Mouse (Mus musculus): ENCODE data around the gene Nup85.
"Not testable (repeated sequence)": the region's sequence is repeated elsewhere in the genome, so short reads cannot be mapped to it uniquely, and the experiment has no call there.

Gene Nup85

DNA sequence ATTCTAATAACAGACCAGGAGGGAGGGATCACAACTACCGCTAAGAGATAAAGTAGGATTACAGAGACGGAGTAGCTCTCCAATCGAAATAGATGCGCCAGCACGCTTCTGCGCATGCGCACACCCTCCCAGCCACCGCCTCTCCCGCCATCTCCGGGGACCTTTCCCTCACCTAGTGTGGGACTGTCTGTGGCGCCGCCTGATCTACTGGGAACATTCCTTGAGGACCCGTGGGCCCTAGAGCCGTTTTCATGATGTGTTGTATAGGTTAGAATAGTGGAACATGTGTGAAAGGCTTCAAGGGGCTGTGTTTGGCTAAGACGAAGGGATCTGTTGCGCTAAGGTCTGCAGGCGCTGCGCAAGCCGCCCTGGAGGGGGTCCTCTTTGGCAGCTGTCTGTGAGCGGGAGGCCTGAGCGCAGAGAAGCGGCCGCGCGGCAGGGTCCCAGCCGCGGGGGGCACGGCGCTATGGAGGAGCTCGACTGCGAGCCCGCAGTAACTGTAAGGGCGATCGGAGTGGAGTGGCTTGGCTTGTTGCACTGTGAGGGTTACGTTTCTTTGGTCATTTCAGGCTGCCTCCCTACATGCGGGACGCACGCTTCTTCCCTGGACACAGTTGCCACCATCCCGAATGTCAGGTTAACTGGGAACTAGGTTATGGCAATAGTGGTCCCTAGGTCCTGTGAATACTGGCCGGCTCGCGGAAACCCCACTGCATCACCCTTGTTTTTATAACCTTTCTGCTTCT lies at the start of gene Nup85:
Gene Nup85 (plus strand): TSS at position 371 of the 746 bp plus-strand sequence.
- peak; percentile 97 for DNase-seq

DNA sequence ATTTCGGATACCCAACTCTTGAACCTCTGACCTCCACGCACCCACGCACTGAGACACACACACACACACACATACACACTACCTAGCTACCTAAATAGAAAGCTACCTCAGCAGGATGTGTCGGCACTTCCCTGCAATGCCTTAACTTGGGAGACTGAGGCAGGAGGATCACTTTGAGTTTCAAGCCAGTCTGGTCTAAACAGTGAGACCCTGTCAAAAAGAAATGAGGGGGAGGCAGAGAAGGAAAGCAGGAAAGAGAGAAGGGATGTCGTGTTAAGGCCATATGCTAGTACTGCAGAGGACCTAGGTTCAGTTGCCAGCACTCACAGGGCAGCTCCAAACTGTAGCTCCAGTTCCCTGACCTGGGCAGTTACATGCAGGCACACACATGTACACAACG lies 49.2 kb upstream of the Nup85 start:
- no peak for DNase-seq

DNA sequence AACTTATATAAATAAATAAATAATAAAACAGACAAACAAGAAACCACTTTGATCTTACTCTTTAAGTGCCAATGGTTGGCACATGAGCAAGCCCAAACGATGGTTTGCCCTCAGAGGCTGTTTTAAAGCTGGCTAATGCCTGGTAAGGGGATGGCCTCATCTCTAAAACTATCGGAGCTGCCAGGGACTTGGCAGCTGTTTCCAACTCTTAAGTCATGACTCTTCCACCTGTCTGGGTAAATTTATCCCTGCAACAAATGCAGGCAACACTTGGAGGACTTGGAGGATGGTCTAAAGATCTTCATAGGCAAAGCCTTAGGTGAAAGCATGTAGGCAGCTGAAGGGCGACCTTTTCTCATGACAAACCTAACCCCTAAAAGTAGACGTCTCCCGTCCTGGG lies 47.3 kb upstream of the Nup85 start:
- no peak for DNase-seq

DNA sequence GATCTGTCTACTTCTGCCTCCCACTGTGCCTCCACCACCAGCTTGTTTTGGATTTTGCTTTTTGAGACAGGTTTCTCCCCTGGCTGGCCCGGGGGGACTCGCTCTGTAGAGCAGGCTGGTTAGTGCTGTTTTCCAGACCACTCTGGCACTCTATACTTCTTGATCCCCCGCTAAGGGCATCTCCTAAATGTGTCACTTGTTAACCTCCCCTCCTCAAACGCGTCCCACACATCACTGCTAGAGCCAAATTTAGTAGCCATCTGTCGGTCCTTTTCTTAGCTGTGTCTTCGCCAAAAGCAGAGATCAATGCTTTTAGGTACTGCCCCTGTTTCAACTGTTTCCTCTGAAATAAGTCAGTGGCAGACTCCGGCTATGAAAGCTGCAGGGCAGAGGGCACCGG lies 45.5 kb upstream of the Nup85 start:
- DNase-seq, result no peak

DNA sequence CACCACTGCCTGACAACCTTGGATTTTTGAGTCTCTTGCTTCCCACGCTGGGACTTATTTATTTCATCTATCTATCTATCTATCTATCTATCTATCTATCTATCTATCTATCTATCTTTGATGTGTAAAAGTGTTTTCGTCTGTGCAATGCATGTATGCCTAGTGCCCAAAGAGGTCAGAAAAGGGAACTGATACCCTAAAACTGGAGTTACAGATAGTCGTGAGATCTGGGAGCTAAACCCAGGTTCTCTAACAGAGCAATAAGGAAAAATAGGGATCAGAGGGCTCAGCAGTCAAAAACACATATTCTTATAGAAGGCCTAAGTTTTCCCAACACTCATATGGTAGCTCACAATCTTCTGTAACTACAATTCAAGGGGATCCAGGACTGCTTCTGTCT lies 44.7 kb upstream of the Nup85 start:
- DNase-seq, result no peak

DNA sequence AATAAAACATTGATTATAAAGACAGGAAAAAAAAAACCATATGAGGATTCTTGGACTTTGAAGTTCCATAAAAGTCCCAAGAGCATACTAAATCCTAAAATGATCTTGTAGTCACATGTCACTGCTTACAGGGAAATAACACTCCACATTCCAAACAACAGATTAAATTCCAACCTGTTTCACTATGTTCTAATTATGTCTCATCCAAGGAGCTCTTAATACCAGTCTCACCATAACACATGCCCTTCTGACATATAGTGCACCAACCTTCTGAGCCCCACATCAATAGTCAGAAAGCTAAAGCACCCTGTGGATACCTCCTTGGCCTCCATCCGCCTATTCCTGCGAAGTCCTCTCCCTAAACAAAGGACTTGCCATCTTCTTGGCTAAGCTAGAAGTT lies 44.0 kb upstream of the Nup85 start:
- DNase-seq, result no peak

DNA sequence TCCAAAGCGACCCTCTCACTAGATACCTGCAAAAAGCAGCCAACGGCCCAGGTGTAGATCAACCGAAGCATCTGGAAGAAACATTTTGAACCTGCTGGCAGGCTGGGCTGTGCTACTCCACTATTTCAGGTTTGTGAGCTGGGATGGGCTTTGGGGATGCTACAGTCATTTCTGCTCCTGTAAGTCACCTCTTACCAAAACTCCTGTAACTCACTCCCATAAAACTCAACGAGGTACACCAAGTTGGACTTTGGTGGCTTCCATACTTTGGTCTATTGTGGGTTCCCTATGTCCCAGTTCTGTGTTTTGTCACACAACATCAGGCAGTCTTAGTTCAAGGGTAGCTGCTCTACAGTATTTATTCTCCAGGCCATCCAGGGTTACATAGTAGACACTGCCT lies 43.2 kb upstream of the Nup85 start:
- no peak for DNase-seq

DNA sequence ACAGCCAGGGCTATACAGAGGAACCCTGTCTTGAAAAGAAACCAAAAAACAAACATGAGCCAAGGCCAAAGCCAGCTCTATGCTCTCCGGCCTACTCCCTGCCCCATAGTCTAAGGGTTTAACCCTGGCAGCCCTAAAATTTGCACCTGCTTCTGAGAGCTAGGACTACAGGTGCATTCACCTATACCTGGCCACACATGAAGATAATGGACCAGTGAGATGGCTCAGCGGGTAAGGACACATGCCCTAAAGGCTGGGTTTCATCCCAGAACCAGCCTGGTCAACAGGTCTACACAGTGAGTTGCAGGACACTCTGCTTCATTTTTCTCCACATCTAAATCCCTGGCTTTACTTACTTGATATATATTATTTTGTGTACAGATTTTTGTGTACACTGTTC lies 42.0 kb upstream of the Nup85 start:
- no peak for DNase-seq

DNA sequence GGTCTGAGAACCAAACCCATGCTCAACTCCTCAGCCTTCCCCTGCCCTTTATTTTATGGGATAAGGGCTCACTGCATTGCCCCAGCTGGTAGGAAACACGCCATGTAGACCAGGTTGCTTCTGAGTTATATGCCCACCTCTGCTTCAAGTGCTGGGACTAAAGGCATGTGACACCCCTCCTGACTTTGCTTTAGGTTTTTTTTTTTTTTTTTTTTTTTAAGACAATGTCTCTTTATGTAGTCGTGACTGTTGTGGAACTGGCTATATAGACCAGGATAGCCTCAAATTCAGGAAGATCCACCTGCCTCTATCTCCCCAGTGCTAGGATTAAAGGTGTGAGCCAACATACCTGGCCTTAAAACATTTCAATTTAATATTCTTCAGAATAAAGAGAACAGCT lies 41.5 kb upstream of the Nup85 start:
- no peak for DNase-seq

DNA sequence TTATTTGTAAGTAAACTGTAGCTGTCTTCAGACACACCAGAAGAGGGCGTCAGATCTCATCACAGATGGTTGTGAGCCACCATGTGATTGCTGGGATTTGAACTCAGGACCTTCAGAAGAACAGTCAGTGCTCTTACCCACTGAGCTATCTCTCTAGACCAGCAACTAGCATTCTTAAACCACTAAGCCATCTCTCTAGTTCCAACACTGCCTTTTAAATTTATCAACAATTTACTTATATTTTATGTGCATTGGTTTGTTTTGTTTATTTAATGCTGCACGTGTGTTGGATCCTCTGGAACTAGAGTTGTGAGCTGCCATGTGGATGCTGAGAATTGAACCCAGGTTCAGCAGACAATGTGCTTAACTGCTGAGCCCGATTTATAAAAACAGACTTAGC lies 37.8 kb upstream of the Nup85 start:
- not testable (repeated sequence) for DNase-seq

DNA sequence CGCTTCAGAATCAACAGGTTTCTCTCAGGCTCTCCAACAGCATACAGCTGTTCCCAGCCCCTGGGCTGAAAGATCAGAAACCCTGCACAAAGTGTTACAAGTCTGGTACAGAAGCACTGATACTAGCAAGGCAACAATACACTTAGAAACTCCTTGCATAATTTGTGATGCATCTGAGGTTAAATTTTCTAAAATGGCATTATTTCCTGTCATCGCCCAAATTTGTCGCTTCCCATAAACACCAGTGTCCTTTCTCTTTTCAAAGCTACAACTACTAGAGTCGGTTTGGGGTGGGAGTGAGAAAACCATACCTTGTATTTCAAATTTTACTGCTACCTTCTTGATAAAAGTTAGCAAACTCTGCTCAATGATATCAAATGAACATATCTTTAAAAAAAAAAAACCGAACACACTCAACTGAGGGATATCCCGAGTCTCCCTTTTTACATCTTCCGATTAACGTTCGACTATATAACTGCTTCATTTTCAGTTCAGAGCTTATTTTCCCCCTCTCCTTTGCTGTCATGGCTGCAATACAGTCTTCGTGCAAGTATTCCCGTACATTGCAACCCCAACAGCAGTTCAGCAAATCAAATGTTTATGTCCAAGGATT lies 29.4 kb upstream of the Nup85 start:
- peak; percentile 23 for DNase-seq

DNA sequence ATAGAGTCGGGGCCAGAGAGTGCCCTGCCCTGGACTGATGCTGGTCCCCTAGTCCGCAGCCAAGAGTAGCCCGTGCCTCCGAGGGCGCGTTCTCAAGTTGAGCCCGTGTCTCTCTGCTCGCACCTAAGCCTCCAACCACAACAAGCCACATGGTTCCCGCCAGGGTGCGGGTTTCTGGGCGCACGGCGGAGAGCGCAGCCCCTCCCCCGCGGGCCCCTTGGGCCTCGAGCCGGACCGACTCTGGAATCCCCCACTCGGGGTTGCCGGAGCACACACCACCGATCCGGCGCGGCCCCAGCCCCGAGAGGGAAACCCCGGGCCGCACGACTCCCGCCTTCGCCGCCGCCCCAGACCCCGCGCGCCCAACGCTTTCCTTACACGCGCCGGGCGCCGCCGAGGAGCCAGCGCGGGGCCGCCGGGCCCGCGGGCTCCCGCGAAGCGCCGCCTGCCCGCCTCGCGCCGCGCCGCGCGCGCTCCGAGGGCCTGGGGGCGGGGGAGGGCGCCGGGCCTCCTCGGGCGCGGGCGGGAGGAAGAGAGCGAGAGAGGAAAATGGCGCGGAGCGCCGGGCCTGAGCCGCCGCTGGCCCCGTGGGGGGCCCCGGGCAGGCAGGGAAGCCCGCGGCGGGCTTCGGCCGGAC lies 28.7 kb upstream of the Nup85 start:
- peak; percentile 80 for DNase-seq

DNA sequence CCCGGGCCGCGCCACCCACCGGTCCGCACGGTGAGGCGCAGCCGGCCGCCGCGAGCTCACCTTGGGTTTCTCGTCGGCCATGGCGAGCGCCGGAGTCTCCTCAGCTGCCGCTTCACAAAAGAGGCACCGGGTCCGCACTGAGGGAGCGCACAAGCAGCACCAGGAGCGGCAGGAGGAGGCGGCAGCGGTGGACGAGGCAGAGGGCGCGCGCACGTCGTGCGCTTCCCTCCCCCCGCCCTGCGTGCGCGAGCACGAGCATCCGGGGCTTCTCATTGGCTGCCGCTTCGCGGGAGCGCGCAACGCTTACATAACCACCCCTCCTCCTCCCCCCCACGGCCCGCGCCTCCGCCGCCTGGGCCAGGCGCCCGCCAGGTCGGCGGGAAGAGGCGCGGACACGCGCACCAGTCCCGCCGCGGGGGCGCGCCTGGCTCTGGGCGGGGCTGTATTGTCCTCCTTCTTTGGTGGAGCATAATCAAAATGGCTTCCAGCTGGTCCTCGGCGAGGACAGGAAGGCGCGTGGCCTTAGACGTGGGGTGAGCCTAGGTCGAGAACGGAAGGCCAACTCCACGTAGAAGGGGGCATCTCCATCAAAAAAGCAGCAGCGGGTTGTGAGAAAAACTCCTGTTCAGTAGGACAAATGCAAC lies 28.1 kb upstream of the Nup85 start, which contains the start of gene Sumo2:
Gene Sumo2 (minus strand): TSS at position 239 of the 644 bp plus-strand sequence.
- DNase-seq, result peak; percentile 100

DNA sequence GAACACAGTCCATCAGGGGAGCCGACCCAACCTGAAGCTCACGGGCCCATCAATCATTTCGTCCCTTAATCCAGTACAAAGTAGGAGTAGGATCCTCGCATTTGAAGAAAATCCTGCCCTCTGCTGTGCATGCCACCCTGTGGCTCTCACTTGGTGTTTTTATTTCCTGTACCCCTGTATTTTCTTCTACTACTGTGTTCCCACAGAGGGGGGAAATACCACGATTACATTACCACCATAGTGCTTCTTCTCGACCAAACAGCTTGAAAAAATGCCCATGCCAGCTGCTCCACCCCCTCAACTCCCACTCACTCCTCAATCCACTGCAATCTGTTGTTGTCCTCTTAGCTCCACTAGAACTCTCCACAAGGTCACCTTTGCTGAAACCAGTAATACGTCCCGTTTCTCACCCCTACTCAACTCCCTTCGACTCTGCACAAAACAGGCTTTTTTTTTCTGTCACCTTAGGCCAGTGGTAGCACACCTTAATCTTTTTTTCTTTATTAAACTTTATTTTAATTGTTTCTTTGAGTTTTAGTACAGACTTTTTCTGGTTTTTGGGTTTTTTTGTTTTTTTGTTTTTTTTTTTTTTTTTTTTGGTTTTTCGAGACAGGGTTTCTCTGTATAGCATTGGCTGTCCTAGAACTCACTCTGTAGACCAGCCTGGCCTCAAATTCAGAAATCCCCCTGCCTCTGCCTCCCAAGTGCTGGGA lies 27.2 kb upstream of the Nup85 start:
- DNase-seq, result peak; percentile 46

DNA sequence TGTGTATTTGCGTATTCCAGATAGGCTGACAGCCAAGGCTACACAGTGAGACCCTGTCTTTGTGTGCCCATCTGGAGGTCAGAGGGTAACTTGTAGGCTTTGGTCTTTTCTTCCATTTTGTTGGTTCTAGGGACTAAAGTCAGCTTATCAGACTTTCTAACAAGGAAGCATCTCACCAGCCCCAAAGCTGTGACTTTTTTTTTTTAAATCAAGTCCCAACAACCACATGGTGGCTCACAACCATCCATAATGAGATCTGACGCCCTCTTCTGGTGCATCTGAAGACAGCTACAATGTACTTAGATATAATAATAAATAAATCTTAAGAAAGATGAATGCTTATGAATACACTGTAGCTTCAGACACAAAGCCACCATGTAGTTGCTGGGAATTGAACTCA lies 26.2 kb upstream of the Nup85 start:
- DNase-seq, result peak; percentile 17

DNA sequence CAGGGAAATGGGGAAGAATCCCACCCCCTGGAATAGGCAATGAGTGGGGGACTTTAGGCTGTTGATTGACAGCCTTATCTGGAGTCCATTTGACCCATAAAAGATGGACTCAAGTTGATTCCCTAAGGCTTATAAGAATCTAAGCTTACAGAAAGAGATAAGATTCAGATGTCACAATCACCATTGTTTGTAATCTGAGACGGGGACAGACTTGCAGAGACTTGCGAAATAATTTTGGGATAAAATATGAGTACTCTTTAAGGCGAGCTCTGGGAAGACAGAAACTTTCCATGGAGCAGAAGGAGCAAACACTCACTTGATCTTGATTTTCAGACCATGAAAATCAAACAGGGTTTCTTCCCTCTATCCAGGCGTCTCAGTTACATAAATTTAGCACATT lies 20.7 kb upstream of the Nup85 start:
- no peak for DNase-seq

DNA sequence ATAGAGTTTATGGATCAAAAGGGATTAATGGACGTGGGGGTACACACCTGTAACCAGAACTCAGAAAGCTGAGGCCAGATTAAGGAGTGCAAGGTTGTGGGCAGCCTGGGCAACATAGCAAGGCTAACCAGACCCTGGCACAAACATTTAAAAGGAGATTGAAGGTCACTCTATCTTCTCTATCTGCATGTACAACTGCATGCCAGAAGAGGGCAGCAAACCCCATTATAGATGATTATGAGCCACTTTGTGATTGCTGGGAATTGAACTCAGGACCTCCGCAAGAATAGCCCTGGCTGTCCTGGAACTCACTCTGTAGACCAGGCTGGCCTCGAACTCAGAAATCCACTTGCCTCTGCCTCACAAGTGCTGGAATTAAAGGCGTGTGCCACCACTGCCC lies 11.5 kb upstream of the Nup85 start:
- DNase-seq, result no peak

DNA sequence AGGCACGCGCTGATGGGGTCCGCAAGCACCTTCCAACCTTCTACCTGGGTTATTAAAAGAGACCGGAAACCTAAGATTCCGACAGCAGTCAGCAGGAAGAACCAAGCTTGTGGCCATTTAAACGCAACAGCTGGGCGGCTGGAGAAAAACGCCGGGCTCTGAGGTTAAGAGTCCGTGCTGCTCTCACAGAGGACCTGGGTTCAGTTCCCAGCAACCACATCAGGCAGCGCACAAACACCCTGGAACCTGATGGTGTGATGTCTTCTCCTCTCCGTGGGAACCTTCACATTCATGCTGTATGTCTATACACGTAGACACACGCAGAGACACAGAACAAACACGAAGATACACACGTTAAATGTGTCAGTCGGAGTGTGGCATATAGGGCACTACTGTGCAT lies 8.5 kb upstream of the Nup85 start:
- DNase-seq, result no peak

DNA sequence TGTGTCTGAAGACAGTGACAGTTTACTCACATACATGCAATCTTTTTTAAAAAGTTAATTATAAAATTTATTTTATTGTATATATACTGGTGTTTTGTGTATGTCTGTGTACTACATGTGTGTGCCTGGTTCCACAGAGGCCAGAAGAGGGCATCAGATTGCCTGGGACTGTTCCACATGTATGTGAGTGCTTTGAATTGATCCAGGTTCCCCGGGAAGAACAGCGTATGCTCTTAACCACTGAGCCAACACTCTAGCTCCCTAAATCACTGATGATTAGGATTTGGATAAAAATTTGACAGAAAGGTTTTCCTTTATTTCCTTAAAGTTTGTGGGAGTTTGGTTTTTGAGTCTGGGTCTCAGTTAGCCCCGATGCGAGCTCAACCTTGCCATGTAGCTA lies 828 bp upstream of the Nup85 start:
- peak; percentile 21 for DNase-seq

DNA sequence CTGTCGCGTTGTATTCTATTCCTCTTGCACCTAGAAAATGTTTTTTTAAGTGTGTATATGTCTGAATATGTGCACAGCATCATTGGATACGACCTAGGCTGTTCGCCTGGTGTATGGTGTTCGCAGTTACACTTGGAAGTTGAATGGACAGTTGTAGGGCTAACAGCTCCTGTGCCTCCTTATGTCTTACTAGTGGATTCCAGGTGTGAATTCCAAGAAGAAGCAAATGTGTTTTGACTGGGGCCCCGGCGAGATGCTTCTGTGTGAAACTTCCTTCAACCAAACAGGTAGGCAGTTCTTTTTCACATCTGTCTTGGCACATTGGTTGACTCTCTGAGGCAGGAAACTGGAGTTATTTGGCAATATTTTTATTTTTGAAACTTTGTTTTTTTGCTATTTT lies 727 bp downstream of the Nup85 start:
- no peak for DNase-seq

DNA sequence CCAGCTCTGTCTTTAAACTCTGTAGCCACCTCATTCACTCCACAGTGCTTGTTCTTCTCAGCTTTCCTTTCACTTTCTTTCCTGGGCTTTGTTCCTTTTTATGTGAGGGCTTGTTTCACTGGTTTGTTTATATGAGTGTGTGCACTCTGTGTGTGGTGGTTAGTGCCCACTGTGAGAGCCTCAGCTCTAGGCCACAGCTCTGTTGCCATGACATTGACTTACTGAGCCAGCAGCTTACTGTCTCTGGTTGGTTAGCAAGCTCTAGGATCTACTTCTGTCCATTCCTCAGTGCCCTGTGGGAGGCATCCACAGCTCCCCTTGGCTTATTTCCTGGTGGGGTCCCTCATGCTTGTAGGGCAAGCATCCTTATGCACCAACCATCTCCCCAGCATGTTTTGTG lies 14.8 kb downstream of the Nup85 start:
- no peak for DNase-seq

DNA sequence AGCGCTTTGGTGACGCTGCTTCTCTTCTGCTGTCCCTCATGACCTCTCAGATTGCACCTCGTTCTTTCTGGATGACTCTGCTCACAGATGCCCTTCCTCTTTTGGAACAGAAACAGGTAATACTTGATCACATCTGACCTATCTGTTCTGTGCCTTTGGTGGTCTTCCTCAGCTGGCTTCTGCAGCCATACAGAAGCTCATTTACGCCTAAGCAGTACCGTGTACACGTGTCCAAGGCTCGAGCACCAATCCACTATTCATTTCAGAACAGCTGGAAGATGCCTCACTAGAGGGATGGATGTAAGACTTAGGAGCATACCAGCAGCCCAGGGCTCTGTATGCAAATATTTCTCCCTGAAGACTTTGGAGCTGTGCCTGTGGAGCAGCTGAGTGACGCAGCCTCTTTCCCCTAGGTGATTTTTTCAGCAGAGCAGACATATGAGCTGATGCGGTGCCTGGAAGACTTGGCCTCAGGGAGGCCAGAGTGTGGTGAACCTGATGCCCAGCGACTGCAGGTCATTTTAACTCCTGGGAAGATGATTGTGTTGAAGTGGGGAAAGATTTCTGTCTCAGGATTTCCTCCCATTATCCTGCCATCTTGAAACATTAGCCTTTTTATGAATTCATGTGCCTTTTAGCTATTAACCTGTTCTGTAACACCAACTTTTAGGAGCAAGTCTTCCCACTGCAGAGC lies 18.8 kb downstream of the Nup85 start:
- no peak for DNase-seq
